Mouse (Mus musculus) left cerebral cortex, adult 2 months (tissue): ENCODE results near the gene Dguok. TPM values are rescaled to one million over a fixed set of nuclear protein-coding genes. Genes with fewer than 3 reads are reported as not detected.

Source experiments
- DNase-seq, 2 experiments: peaks; one replicate each; pipeline ENCODE4 v3.0.0; 2021 to 2022; ENCODE audit warnings: low spot score in 2 of 2, mixed read lengths in 1 of 2; ENCODE audit errors: extremely low spot score in 1 of 2
- H3K27ac ChIP-seq: fragments of 200-600 bp; 2 replicates; pipeline ENCODE4 v1.8.1; 2022
- H3K4me3 ChIP-seq: fragments of 200-600 bp; 2 replicates; pipeline ENCODE4 v1.8.1; 2022
- CTCF ChIP-seq: fragments of 200-600 bp; IDR thresholded peaks from 2 replicates; pipeline ENCODE4 v1.8.1; 2022; ENCODE audit warnings: antibody characterized with exemption, mild to moderate bottlenecking, moderate library complexity
- intact Hi-C: fragments of 180-260 bp; cut with DNase I; formaldehyde crosslinking; loops from one replicate; pipeline ENCODE4 v1.15.1; 2025
- total RNA-seq, 2 experiments: library from RNA; stranded (reverse); gene quantifications; 2 replicates each; pipeline ENCODE4 v1.2.3; 2021

Dguok gene
- total RNA-seq, 2 experiments from 2014 or later = 25.2 to 31.0 TPM

GRCm38 (mm10) chr6:83450451-83451303 lies 56.1 kb downstream of the Dguok start:
- Histone ChIP-seq H3K4me3 (no peak overlapping the region), H3K27ac (no peak overlapping the region)
- TF ChIP-seq CTCF = no peak
- intact Hi-C loops = no loop called here
- no peak for DNase-seq

DNA sequence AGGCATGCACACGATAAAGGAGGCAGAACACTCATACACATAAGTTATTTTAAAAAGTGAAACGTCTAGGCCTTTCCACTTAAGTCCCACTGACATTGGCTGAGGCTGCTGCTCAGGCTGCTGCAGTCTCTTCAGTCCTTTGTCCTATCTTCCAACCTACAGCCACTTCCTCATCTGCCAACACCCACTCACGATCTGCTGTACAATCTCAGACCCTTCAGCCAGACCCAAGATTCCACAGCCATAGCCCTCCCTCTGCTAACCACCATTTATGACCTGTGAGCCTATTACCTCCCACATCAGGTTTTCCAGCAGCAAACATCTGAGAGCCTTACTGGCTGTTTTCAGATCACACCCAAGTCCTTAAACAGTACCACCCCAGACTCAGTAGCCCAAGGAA lies 57.3 kb downstream of the Dguok start:
- DNase-seq = no peak
- Histone ChIP-seq H3K4me3 (no peak overlapping the region), H3K27ac (no peak overlapping the region)
- no peak for TF ChIP-seq CTCF
- intact Hi-C loops = no loop called here

DNA sequence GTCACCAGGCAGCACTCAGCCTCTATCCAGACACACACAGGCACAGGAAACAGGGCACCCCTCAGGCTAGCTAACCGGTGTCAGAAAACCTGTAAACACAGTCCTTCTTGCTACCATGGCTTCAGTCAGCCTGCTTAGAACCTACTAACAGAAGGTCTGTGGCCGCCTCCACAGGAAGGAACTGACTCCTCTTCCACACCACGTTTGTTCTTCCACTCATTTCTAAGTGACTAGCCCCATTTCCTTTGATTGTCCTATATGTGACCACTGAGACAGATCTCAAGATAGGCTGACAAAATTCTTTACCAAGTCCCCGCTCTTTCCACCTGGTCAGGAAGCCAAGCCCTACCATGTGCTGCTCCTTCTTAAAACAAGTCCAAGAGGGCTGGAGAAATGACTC lies 57.9 kb downstream of the Dguok start:
- DNase-seq = no peak
- no peak overlapping the region for H3K27ac ChIP-seq
- no peak for TF ChIP-seq CTCF
- intact Hi-C loops = no loop called here
- H3K4me3 ChIP-seq = no peak overlapping the region

DNA sequence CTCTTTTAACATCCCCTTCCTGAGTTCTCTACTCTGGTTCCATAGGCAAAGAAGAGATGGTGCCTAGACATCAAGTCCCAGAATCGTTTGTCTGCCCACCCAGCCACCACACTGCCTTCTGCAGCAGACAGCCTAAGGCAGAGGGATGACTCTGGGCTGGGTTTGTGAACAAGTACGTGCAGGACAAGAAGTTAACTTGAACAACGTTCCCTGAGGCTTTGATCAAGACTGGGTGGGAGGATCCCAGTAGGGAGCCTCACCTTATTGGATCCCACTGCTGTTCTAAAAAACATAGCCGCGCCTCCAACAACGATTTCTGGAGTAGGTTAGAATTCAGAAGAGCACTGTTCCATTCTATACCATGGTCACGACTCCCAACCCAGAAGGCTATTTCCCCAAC lies 59.7 kb downstream of the Dguok start:
- Histone ChIP-seq H3K27ac (no peak overlapping the region), H3K4me3 (no peak overlapping the region)
- no peak for TF ChIP-seq CTCF
- intact Hi-C loops = no loop called here
- DNase-seq = no peak

- Histone ChIP-seq H3K27ac (no peak overlapping the region), H3K4me3 (no peak overlapping the region)
- no peak for TF ChIP-seq CTCF
- DNase-seq = no peak
- intact Hi-C loops = no loop called here
Measured at GRCm38 (mm10) chr6:83445796-83446195, 61.0 kb downstream of the Dguok start.

GRCm38 (mm10) chr6:83443441-83444340 lies 63.1 kb downstream of the Dguok start:
- DNase-seq = peak; percentile 54 to 65
- no peak for TF ChIP-seq CTCF
- peak overlapping the region; percentile 97 for H3K27ac ChIP-seq
- H3K4me3 ChIP-seq = no peak overlapping the region
- intact Hi-C loops = no loop called here

DNA sequence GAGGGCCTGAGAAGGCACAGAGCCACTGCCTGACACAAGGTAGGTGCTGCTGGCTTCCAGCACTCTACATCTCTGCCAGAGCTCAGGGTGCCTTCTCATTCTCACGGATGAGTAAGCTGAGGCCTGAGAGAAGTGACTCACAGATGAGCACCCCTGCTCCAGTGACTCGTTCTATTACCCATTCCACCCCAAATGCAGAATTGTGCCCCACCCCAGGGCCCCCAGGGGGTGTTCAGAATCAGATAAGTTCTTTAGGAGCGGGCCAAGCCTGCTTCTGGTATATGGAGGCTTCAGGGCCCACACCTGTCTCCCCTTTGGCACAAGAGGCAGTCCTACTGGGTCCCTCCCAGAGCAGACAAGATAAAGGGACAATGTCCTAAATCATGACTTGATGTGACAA lies 64.1 kb downstream of the Dguok start:
- peak in 1 of 2 experiments; percentile 40 for DNase-seq
- TF ChIP-seq CTCF = no peak
- intact Hi-C loops = no loop called here
- peak overlapping the region; percentile 94 for H3K4me3 ChIP-seq
- peak overlapping the region; percentile 97 for H3K27ac ChIP-seq

DNA sequence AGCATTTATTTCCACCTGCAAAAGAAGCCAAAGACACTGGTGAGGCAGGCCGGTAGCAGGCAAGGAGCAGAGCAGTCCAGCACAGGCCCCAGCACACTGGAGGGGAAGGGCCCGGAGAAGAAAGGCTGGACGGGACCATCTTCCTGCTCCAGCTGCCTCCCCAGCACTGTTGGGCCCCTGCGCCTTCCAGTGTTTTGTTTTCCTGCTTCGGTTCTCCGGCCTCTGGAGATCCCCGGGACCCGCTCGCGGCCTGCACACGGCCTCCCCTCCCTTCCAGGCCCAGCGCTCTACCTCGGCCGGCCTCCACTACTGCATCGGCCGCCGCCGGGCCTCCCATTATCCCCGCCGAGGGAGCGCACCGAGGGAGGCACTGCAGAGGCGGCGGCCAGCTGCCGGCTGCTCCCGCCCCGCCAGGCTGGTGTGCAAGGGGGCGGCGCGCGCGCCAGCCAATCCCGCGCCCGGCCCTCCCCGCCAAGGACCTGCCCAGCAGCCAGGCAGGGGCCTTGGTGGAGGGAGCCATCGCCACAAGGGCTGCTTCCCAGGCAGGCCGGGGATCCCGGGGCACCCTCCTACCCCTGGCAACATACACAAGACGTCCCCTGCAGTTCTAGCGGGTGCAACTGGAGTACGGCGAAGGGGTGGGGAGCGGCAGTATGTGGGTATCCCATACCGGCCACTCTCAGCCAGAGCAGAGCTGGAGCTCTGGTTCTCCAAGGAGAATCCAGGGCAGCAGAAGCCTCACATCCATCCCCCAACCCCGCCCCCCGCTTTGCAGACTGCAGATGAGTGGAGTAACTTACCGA lies 65.3 kb downstream of the Dguok start:
- intact Hi-C loops = loop anchor here (1.0 kb wide), 1 partner anchor 101 kb away; no protein-coding TSS in a partner anchor
- Histone ChIP-seq H3K27ac (peak overlapping the region; percentile 97), H3K4me3 (peak overlapping the region; percentile 94)
- DNase-seq = peak; percentile 90 to 91
- TF ChIP-seq CTCF = no peak; the same call in 1 of the 2 replicates

DNA sequence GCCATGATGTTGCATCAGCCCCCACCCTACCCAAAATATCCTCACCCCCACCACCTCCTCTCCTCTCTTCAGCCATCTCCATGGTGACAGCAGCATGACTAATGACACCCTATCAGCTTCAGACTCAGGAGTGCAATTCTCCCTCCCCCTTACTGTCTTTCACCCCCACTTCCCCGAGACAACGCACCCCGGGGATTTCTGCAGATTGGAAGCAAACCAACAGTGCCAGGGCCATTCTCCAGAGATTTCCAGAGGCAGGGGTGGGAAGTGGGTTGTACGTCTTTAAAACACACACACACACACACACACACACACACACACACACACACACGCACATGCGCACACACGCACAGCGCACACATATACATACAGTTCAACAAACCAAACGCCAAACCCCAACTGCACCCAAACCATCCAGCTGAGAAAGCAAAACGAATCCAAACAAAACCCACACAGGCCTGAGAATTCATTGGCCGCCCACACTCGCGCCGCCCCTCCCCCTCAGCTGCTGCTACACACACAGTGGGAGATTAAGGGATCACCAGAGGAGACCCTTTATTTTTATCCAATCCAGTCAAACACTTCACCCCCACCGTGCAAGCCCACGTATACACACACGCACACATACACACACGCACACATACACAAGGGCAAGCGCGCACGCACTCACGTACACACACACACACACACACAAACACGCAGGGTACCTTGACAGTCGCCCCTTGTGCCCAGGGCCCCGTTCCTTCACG lies 66.1 kb downstream of the Dguok start:
- peak; percentile 75 to 79 for DNase-seq

DNA sequence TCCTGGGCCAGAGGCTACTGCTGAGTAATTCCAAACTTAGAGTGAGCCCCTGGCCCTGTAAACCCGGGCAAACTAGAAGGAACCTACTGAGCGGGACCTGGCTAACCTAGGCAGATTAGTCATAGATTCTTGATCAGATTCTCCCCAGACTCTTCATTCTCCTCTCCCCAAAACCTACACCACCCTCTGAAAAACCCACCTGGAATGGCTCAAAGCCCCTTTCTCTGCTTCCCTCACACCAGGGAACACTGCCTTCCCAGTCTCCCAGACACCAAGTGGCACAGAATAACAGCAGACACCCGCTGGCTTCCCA lies 66.6 kb downstream of the Dguok start:
- DNase-seq = no peak
- Histone ChIP-seq H3K27ac (peak overlapping the region; percentile 93), H3K4me3 (peak overlapping the region; percentile 94)
- intact Hi-C loops = loop anchor here (1.0 kb wide), 2 partner anchors 59 to 66 kb away; partner anchors contain the start of gene Dguok
- TF ChIP-seq CTCF = no peak

More for the DNA sequence above, 66.1 kb downstream of the Dguok start:
- intact Hi-C loops = loop anchor here (1.0 kb wide), 3 partner anchors 59 to 102 kb away; partner anchors contain the start of gene Dguok
- peak overlapping the region; percentile 94 for H3K4me3 ChIP-seq
- H3K27ac ChIP-seq = peak overlapping the region; percentile 97
- no peak for TF ChIP-seq CTCF

DNA sequence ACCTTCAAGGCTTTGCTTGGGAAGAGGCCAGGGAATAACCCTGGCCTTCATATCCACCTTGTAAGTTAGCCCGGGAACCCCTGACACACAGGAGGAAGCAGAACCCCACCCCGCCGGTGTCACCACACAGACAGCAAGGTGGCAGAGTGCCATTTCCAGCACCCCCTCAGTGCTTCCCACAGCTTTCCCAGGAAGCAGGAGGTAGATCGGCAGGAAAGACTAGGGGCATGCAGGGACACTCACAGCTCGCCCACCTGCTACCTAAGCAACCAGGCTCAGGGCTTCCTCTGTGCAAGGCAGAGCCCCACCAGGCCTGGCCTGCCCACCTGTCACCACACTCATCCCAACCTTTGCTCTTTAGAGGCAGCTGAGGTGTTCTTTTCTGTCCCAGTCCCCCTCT lies 67.0 kb downstream of the Dguok start:
- no peak for TF ChIP-seq CTCF
- peak; percentile 44 to 48 for DNase-seq
- Histone ChIP-seq H3K27ac (peak overlapping the region; percentile 93), H3K4me3 (peak overlapping the region; percentile 94)
- intact Hi-C loops = loop anchor here (1.0 to 2.0 kb wide), 3 partner anchors 27 to 67 kb away; partner anchors contain the start of gene Dguok
